Comparison of ENCODE assay signal across 1 mouse cellular context in the genomic region with DNA sequence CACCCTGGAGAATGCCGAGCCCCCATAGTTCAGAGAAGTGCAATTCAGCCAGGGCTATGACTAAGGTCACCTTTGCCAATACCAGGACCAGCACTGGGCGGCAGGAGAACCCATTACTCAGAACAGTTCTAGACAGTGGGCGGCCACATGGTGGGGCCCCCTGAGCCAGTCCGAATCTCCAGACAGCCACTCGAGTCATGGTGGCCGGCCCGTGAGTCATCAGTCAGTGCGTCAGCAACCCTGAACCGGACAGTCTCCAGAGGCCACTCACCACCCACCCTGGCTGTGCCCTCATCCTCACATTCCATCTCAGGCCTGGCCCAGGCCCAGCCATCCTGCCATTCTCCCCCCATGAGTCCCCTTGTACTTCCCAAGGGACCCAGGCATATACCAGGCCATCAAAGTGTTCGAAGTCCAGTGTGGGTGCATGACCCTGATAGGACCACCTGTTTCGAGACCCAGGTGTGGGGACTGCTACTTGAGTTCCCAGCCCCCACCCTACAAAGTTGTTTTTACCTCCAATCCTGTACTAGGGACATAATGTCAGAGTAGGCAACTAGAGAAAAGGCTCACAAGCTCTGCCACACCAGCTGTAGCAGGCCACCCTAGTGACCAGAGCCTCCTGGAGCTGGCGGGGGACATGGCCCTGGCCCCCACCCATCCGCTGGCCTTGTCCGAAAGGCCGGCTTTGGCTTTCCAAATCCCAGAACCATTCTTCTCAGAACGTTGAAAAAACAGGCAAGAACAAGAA.
A peak's percentile ranks its signal among the peaks of the same experiment; 100 is the strongest.
TF ChIP-seq lines count a peak whose summit lies in the region.

No protein-coding gene starts in this region.

TF ChIP-seq in myocyte, 11 proteins besides CTCF, POLR2A, EP300 and RAD21:
- no peak for TF ChIP-seq MYOG (IDR thresholded peaks at IDR 0.05; ENCODE audit: control insufficient read depth in 1 of 3, insufficient read depth in 1 of 3, insufficient read length in 2 of 3, low read depth in 2 of 3)
- no peak for TF ChIP-seq USF1 (IDR thresholded peaks at IDR 0.05; ENCODE audit: low read depth)
- TF ChIP-seq TCF12 (IDR thresholded peaks at IDR 0.05; ENCODE audit: insufficient read depth, poor library complexity, severe bottlenecking), result no peak
- peak; percentile 26 for TF ChIP-seq POLR2AphosphoS2 (IDR thresholded peaks at IDR 0.05; ENCODE audit: insufficient read length, low read depth)
- TF ChIP-seq MYOD1 (IDR thresholded peaks at IDR 0.05; ENCODE audit: control insufficient read depth in 1 of 3, insufficient read length in 2 of 3, low read depth in 2 of 3), result peak in 1 of 3 experiments; percentile 57
